Mouse (Mus musculus): ENCODE data around the gene Runx2. TPM values are rescaled to one million over a fixed set of nuclear protein-coding genes. Genes with fewer than 3 reads are reported as not detected.

Runx2 gene
- polyA plus RNA-seq, 1 experiment from 2014 or later, result 1.5 TPM

DNA sequence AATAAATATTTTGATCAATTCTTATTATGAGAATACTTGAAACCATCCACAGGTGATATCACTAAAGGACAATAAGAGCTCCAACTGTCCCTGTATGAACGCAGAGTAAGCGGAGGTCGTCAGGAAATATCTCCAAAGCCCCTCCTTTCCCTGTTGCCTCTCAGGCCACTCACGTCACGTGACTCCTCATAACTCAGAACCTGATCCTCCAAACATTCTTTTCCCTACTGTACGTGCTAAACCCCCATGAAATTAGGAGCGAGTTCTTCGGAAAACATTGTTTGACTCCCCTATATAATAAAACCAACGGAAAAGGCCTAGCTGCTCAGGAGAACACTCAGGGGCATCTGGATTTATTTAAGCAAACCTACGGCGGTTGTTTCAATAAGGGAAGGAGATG, 90.3 kb downstream of the Runx2 start:
- Histone ChIP-seq H3K27me3 (ENCODE audit: insufficient read depth, low read length) (peaks cover 4% of the 10 kb centered on the region), H3K4me2 (replicated peaks; ENCODE audit: low read depth, low read length) (no peak overlapping the region), H3K36me3 (ENCODE audit: insufficient read depth, low read length) (no peaks in the 10 kb centered on the region), H3K4me3 (ENCODE audit: low read length) (no peak overlapping the region), H3K9ac (replicated peaks; ENCODE audit: low read length) (no peak overlapping the region), H3K4me1 (ENCODE audit: insufficient read depth, low read length) (no peaks in the 10 kb centered on the region), H3K9me3 (ENCODE audit: low read length) (no peaks in the 10 kb centered on the region), H3K27ac (ENCODE audit: low read length) (no peak overlapping the region)
- 76% methylated on average over 11 of the region's 11 CpGs for WGBS
- no peak for ATAC-seq (ENCODE audit: low FRiP score, low TSS enrichment)

DNA sequence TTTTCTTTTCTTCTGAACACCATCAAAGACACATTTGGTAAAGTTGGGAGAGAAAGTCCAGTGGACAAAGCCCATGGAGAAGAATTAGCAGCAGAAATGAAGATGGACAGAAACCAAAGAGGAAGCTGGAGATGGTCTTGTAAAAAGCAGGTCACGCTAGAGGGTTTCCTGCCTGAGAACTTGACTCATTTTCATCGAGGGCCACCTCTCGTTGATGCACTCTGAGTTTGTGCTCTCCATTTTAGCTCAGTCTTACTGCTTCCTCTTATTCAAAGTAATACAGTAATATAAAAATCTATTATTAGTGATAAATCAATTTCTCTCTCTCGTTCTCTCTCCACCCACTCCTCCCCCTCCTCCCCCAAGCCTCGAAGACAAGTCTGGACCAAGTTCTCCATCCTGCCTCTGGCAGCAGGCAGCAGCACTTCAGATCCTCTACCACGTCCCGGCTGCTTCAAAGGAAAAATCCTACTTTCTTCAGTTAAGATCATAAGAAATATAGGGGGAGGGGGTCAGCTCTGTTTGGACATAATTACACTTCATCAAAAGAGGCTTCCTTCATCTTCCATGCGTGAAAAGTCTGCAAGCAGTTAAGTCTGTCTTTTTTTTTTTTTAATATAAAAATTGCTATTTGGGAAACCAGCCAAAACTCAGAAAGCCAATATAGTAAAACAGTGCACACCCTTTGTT, 92.3 kb downstream of the Runx2 start:
- no peak for ATAC-seq (ENCODE audit: low FRiP score, low TSS enrichment)
- Histone ChIP-seq H3K4me1 (ENCODE audit: insufficient read depth, low read length) (peaks cover 7% of the 10 kb centered on the region), H3K9ac (replicated peaks; ENCODE audit: low read length) (no peak overlapping the region), H3K9me3 (ENCODE audit: low read length) (no peaks in the 10 kb centered on the region), H3K4me2 (replicated peaks; ENCODE audit: low read depth, low read length) (no peak overlapping the region), H3K27ac (ENCODE audit: low read length) (no peak overlapping the region), H3K4me3 (ENCODE audit: low read length) (no peak overlapping the region), H3K36me3 (ENCODE audit: insufficient read depth, low read length) (no peaks in the 10 kb centered on the region), H3K27me3 (ENCODE audit: insufficient read depth, low read length) (no peaks in the 10 kb centered on the region)
- WGBS, result 46% methylated on average over 8 of the region's 8 CpGs

DNA sequence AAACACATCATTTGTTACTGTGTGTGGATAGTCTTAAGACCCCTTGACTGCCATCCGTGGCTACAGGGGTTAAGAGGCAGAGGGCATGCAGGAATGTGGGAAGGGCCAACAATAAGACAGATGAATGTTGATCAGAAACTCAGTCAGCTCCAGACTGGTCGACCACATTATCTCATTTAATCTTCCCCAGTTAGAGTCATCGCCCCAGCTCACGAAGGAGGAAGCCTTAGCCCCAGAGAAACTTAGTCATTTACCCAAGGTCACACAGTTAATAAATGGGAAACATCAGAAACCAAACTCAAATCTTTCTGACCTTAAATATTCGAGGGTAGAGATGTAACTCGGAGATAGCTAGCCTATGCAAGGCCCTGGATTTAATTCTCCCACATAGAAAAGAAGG, 96.0 kb downstream of the Runx2 start:
- 66% methylated on average over 6 of the region's 6 CpGs for WGBS
- no peak for ATAC-seq (ENCODE audit: low FRiP score, low TSS enrichment)
- H3K9ac ChIP-seq (replicated peaks; ENCODE audit: low read length), result no peak overlapping the region
- H3K4me2 ChIP-seq (replicated peaks; ENCODE audit: low read depth, low read length), result no peak overlapping the region
- no peak overlapping the region for H3K4me3 ChIP-seq (ENCODE audit: low read length)
- H3K36me3 ChIP-seq (ENCODE audit: insufficient read depth, low read length), result no peaks in the 10 kb centered on the region
- no peaks in the 10 kb centered on the region for H3K27me3 ChIP-seq (ENCODE audit: insufficient read depth, low read length)
- H3K27ac ChIP-seq (ENCODE audit: low read length), result no peak overlapping the region
- peaks cover 7% of the 10 kb centered on the region for H3K4me1 ChIP-seq (ENCODE audit: insufficient read depth, low read length)
- no peaks in the 10 kb centered on the region for H3K9me3 ChIP-seq (ENCODE audit: low read length)

DNA sequence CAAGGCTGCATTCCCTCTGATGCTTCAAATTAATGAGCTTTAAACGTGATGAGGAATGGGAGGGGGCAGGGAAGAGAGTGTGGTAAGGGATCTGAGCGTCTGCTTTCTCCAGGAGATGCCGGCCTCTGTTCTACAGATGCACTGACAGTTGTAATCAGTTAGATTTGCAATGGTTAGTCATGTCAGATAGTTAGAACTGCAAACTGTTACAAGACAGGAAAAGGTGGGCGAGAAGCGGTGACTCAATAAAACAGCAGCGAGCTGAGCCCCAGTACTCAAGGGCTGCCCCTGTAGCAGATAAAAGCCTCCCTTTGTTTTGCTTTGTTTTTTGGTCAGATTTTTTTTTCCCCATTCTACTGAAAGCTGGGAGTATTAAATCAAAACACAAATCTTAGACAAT, 96.6 kb downstream of the Runx2 start:
- no peak overlapping the region for H3K4me3 ChIP-seq (ENCODE audit: low read length)
- H3K9me3 ChIP-seq (ENCODE audit: low read length), result no peaks in the 10 kb centered on the region
- H3K36me3 ChIP-seq (ENCODE audit: insufficient read depth, low read length), result no peaks in the 10 kb centered on the region
- H3K9ac ChIP-seq (replicated peaks; ENCODE audit: low read length), result no peak overlapping the region
- no peak for ATAC-seq (ENCODE audit: low FRiP score, low TSS enrichment)
- no peak overlapping the region for H3K27ac ChIP-seq (ENCODE audit: low read length)
- 24% methylated on average over 6 of the region's 6 CpGs for WGBS
- H3K27me3 ChIP-seq (ENCODE audit: insufficient read depth, low read length), result no peaks in the 10 kb centered on the region
- H3K4me1 ChIP-seq (ENCODE audit: insufficient read depth, low read length), result peaks cover 7% of the 10 kb centered on the region
- no peak overlapping the region for H3K4me2 ChIP-seq (replicated peaks; ENCODE audit: low read depth, low read length)

DNA sequence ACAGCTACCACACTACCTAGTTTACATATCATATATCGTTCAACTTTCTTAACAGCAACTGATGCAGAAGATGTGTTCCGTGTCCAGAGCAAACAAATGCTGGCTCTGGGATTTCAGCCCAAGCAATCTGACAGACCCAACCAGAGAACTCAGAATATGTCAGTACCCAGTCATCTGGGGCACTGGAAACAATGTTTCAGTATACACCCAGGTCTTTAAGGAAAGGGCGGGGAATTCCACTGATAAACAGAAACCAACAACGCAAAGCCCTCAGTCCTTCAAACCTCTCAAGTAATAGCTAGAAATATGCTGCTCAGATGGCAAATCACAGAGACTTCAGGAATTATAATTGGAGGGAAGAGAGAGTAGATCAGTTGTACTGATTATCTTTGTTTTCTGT, 100.5 kb downstream of the Runx2 start:
- WGBS, result 88% methylated on average over 4 of the region's 4 CpGs

DNA sequence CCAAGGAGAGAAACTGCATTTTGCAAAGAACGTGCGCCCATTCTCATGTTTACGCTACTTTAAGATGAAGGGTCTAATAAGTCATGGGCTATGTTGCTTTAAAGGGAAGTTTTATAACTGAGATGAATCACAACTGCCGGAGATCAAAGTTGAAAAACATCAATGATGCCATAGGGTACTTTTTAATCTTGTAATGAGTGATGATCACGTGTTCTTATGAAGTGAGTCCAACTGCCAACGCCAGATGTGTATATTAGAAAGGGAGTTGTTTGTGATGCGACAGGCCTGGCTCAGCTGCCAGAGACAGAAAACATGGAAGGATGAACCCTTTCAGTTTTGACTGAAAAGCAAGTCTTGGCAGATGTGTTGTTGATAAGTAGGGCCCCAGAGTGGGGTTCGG, 101.2 kb downstream of the Runx2 start:
- Histone ChIP-seq H3K9ac (replicated peaks; ENCODE audit: low read length) (no peak overlapping the region), H3K27ac (ENCODE audit: low read length) (no peak overlapping the region), H3K27me3 (ENCODE audit: insufficient read depth, low read length) (no peaks in the 10 kb centered on the region), H3K36me3 (ENCODE audit: insufficient read depth, low read length) (no peaks in the 10 kb centered on the region), H3K4me3 (ENCODE audit: low read length) (no peak overlapping the region), H3K4me1 (ENCODE audit: insufficient read depth, low read length) (peaks cover 18% of the 10 kb centered on the region), H3K9me3 (ENCODE audit: low read length) (no peaks in the 10 kb centered on the region), H3K4me2 (replicated peaks; ENCODE audit: low read depth, low read length) (no peak overlapping the region)
- 74% methylated on average over 8 of the region's 8 CpGs for WGBS
- ATAC-seq (ENCODE audit: low FRiP score, low TSS enrichment), result no peak

More for the DNA sequence above, 100.5 kb downstream of the Runx2 start:
- no peak overlapping the region for H3K4me2 ChIP-seq (replicated peaks; ENCODE audit: low read depth, low read length)
- H3K9me3 ChIP-seq (ENCODE audit: low read length), result no peaks in the 10 kb centered on the region
- no peak overlapping the region for H3K9ac ChIP-seq (replicated peaks; ENCODE audit: low read length)
- H3K4me3 ChIP-seq (ENCODE audit: low read length), result no peak overlapping the region
- no peak for ATAC-seq (ENCODE audit: low FRiP score, low TSS enrichment)
- peaks cover 18% of the 10 kb centered on the region for H3K4me1 ChIP-seq (ENCODE audit: insufficient read depth, low read length)
- no peak overlapping the region for H3K27ac ChIP-seq (ENCODE audit: low read length)
- H3K27me3 ChIP-seq (ENCODE audit: insufficient read depth, low read length), result no peaks in the 10 kb centered on the region
- no peaks in the 10 kb centered on the region for H3K36me3 ChIP-seq (ENCODE audit: insufficient read depth, low read length)

DNA sequence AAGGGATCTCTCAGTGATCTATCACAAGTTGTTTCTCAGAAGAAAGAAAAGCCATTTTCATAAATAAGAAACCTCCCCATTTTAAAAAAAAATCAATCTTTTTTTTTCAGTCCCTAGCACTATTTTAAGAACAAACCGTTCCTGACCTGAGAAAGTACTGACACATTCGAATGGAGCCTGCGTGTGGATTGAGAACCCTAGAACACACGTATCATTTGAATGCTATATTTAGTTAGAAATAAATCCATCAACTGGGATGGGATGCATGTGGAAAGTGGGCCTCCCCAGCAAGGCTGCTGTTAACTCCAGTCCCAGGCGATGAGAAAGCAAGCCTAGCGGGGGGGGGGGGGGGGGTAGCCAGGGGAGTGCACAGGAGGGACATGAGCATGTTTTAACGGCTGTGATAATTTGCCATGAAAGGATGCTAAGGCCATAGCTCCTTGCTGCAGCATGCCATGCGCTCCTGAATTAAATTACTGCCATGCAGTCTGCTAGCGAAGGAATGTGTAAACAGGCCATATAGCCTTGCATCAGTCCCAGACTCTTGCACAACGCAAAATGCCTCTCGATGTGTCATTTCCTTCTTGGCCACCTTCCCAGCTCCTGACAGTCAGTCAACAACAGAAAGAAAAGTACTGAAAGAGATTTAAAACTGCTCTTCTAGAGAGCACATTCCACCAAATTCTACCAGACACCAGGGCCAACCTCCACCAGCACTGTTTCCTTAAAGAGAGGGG, 104.9 kb downstream of the Runx2 start:
- Histone ChIP-seq H3K27me3 (ENCODE audit: insufficient read depth, low read length) (no peaks in the 10 kb centered on the region), H3K4me1 (ENCODE audit: insufficient read depth, low read length) (peaks cover 19% of the 10 kb centered on the region), H3K36me3 (ENCODE audit: insufficient read depth, low read length) (no peaks in the 10 kb centered on the region), H3K9ac (replicated peaks; ENCODE audit: low read length) (no peak overlapping the region), H3K27ac (ENCODE audit: low read length) (peak overlapping the region; percentile 77), H3K4me2 (replicated peaks; ENCODE audit: low read depth, low read length) (no peak overlapping the region), H3K9me3 (ENCODE audit: low read length) (no peaks in the 10 kb centered on the region), H3K4me3 (ENCODE audit: low read length) (no peak overlapping the region)
- 37% methylated on average over 11 of the region's 11 CpGs for WGBS
- peak; percentile 87 for ATAC-seq (ENCODE audit: low FRiP score, low TSS enrichment)

DNA sequence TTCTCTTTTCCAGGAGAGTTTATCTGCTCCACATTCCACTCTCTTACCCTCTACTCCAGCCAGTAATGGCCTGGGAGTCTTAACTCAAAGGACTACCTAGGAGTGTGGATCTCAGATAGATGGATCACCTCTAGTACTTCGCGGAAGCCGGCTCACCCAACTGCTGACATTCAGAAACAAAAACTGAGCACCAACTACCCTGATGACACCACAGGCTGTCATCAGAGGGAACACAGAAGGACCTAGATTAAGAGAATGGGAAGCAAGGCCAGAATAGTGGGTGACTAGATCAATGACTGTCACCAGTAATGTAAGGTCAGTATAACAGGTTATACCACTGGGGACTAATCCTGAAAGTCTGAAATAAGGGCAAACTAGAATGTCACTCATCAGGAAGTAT, 106.6 kb downstream of the Runx2 start:
- Histone ChIP-seq H3K9ac (replicated peaks; ENCODE audit: low read length) (no peak overlapping the region), H3K36me3 (ENCODE audit: insufficient read depth, low read length) (no peaks in the 10 kb centered on the region), H3K9me3 (ENCODE audit: low read length) (no peaks in the 10 kb centered on the region), H3K4me2 (replicated peaks; ENCODE audit: low read depth, low read length) (no peak overlapping the region), H3K27me3 (ENCODE audit: insufficient read depth, low read length) (no peaks in the 10 kb centered on the region), H3K4me3 (ENCODE audit: low read length) (no peak overlapping the region), H3K27ac (ENCODE audit: low read length) (no peak overlapping the region), H3K4me1 (ENCODE audit: insufficient read depth, low read length) (peaks cover 19% of the 10 kb centered on the region)
- ATAC-seq (ENCODE audit: low FRiP score, low TSS enrichment), result no peak
- WGBS, result 92% methylated on average over 3 of the region's 3 CpGs

DNA sequence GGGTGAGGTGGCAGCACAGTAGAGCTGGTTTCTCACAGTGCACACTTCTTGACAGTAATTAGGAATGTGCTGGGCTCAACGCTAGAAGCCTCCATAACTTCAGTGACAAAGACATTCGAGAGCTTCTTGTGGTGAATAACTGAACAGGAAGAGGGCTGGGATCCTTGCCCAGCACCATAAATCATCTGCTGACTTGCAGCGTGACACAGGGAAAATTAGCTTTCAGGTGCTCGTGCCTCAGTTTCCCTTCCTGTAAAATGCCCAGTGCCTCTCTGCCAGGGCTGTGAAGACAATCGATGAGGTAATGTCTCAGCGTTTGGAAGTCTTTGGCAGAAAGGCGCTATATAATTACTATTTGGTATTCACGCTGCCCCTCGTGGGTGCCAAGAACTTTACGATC, 108.1 kb downstream of the Runx2 start:
- Histone ChIP-seq H3K36me3 (ENCODE audit: insufficient read depth, low read length) (no peaks in the 10 kb centered on the region), H3K9ac (replicated peaks; ENCODE audit: low read length) (no peak overlapping the region), H3K27me3 (ENCODE audit: insufficient read depth, low read length) (no peaks in the 10 kb centered on the region), H3K9me3 (ENCODE audit: low read length) (no peaks in the 10 kb centered on the region), H3K27ac (ENCODE audit: low read length) (no peak overlapping the region), H3K4me3 (ENCODE audit: low read length) (no peak overlapping the region), H3K4me1 (ENCODE audit: insufficient read depth, low read length) (peaks cover 19% of the 10 kb centered on the region), H3K4me2 (replicated peaks; ENCODE audit: low read depth, low read length) (no peak overlapping the region)
- ATAC-seq (ENCODE audit: low FRiP score, low TSS enrichment), result no peak
- WGBS, result 59% methylated on average over 10 of the region's 10 CpGs

All from kidney, embryonic 16.5 days (tissue).